Mouse (Mus musculus) kidney, postnatal 0 days (tissue): ENCODE results near the gene Cobl. TPM values are rescaled to one million over a fixed set of nuclear protein-coding genes. Genes with fewer than 3 reads are reported as not detected.

ENCODE experiments used
- ATAC-seq: fragments of 200-750 bp; cut with Nextera tagmentation; replicated peaks from 2 replicates; pipeline ENCODE4 v1.8.0; 2017; ENCODE audit warnings: low read depth, moderate number of reproducible peaks, moderate TSS enrichment, moderate library complexity; ENCODE audit not compliant: low FRiP score
- DNase-seq: peaks from one replicate; pipeline ENCODE4 v3.0.0-alpha.2; 2016; ENCODE audit warnings: low spot score
- H3K27ac ChIP-seq: fragments of 300-500 bp; sonication (generic); 2 replicates; pipeline ENCODE4 v1.5.1; 2014; ENCODE audit warnings: mild to moderate bottlenecking
- H3K27me3 ChIP-seq: fragments of 300-500 bp; sonication (generic); 2 replicates; pipeline ENCODE4 v1.6.1; 2014; ENCODE audit warnings: low read length, mixed read lengths; ENCODE audit not compliant: insufficient read depth
- H3K36me3 ChIP-seq: fragments of 300-500 bp; sonication (generic); 2 replicates; pipeline ENCODE4 v1.6.1; 2014; ENCODE audit warnings: low read length, mixed read lengths; ENCODE audit not compliant: insufficient read depth
- H3K4me1 ChIP-seq: fragments of 300-500 bp; sonication (generic); replicated peaks from 2 replicates; pipeline ENCODE4 v1.6.1; 2014; ENCODE audit warnings: antibody characterized with exemption, low read length, mixed read lengths; ENCODE audit not compliant: insufficient read depth
- H3K4me2 ChIP-seq: fragments of 300-500 bp; sonication (generic); 2 replicates; pipeline ENCODE4 v1.6.1; 2014; ENCODE audit warnings: mild to moderate bottlenecking, low read length, moderate library complexity, mixed read lengths
- H3K4me3 ChIP-seq: fragments of 300-500 bp; sonication (generic); replicated peaks from 2 replicates; pipeline ENCODE4 v1.5.1; 2014; ENCODE audit warnings: low read depth, low read length
- H3K9ac ChIP-seq: fragments of 300-500 bp; sonication (generic); 2 replicates; pipeline ENCODE4 v1.6.1; 2014; ENCODE audit warnings: low read depth, low read length
- H3K9me3 ChIP-seq: fragments of 300-500 bp; sonication (generic); replicated peaks from 2 replicates; pipeline ENCODE4 v1.6.1; 2016; ENCODE audit warnings: low read length, inconsistent platforms, mixed read lengths
- CTCF ChIP-seq: IDR thresholded peaks from 2 replicates; pipeline ENCODE4 v1.5.1; 2016; ENCODE audit warnings: antibody characterized with exemption, low read depth, mild to moderate bottlenecking, moderate library complexity
- WGBS: fragments of 180-500 bp; shearing (Covaris S2); extraction: QIAGEN DNeasy Blood & Tissue Kit; methylation state at CpG from one replicate; pipeline ENCODE4 v1.1.7; 2014; 5-methylcytosine and 5-hydroxymethylcytosine counted together
- polyA plus RNA-seq: library from polyadenylated mRNA; unstranded; fragments of >200 nt; fragmentation: Nextera tagmentation; extraction: Ambion mirVana; gene quantifications from 2 replicates; pipeline ENCODE4 v1.2.1, GENCODE M21; 2015

Cobl gene
- polyA plus RNA-seq, 1 experiment from 2014 or later, result 8.1 TPM

DNA sequence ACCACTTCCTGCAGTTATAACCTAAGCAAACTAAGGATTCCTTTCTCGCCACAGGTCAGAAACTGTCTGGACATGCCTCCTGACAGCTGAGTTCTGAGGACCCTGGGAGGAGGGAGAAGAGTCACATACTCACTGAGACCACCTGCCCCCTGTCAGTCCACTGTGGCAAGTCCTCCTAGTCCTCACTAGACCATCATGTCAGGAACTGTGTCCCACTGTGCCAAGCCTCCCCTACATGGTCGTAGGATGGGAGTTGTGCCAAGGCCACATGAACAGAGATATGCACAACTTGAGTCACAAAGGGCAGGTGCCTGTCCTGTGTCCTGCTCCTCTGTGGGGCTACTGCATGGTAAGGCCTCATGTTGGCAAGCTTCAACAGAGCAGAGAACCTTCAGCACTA, 6.4 kb downstream of the Cobl start:
- H3K9me3 ChIP-seq, result no peaks in the 10 kb centered on the region
- DNase-seq (no peak), ATAC-seq (no peak)
- WGBS, result 75% methylated on average over 2 of the region's 2 CpGs
- H3K27me3 ChIP-seq, result no peaks in the 10 kb centered on the region
- H3K4me2 ChIP-seq, result no peak overlapping the region
- H3K4me3 ChIP-seq, result no peak overlapping the region
- H3K27ac ChIP-seq, result no peak overlapping the region
- H3K4me1 ChIP-seq, result no peaks in the 10 kb centered on the region
- H3K9ac ChIP-seq, result no peak overlapping the region
- no peaks in the 10 kb centered on the region for H3K36me3 ChIP-seq
- TF ChIP-seq CTCF, result no peak

- Histone ChIP-seq H3K4me2 (no peak overlapping the region), H3K4me1 (no peaks in the 10 kb centered on the region), H3K27me3 (no peaks in the 10 kb centered on the region), H3K9ac (no peak overlapping the region), H3K9me3 (no peaks in the 10 kb centered on the region), H3K36me3 (no peaks in the 10 kb centered on the region), H3K27ac (no peak overlapping the region), H3K4me3 (no peak overlapping the region)
- WGBS, result 85% methylated on average over 3 of the region's 3 CpGs
- no peak for DNase-seq
- no peak for TF ChIP-seq CTCF
- no peak for ATAC-seq
Observed at GRCm38 (mm10) chr11:12448101-12448500, 16.7 kb downstream of the Cobl start.

- DNase-seq (no peak), ATAC-seq (no peak)
- H3K9ac ChIP-seq, result no peak overlapping the region
- no peaks in the 10 kb centered on the region for H3K4me1 ChIP-seq
- no peak overlapping the region for H3K4me3 ChIP-seq
- H3K4me2 ChIP-seq, result no peak overlapping the region
- H3K27me3 ChIP-seq, result no peaks in the 10 kb centered on the region
- no peaks in the 10 kb centered on the region for H3K36me3 ChIP-seq
- no peak for TF ChIP-seq CTCF
- 57% methylated on average over 2 of the region's 2 CpGs for WGBS
- H3K9me3 ChIP-seq, result no peaks in the 10 kb centered on the region
- H3K27ac ChIP-seq, result no peak overlapping the region
Observed at GRCm38 (mm10) chr11:12445222-12445621, 19.5 kb downstream of the Cobl start.

GRCm38 (mm10) chr11:12444215-12444614, 20.5 kb downstream of the Cobl start:
- Histone ChIP-seq H3K36me3 (no peaks in the 10 kb centered on the region), H3K9me3 (no peaks in the 10 kb centered on the region), H3K9ac (no peak overlapping the region), H3K4me2 (no peak overlapping the region), H3K4me1 (no peaks in the 10 kb centered on the region), H3K4me3 (no peak overlapping the region), H3K27me3 (no peaks in the 10 kb centered on the region), H3K27ac (no peak overlapping the region)
- TF ChIP-seq CTCF, result no peak
- 65% methylated on average over 2 of the region's 2 CpGs for WGBS
- no peak for DNase-seq
- ATAC-seq, result no peak

- ATAC-seq (no peak), DNase-seq (no peak)
- no peaks in the 10 kb centered on the region for H3K4me1 ChIP-seq
- no peak overlapping the region for H3K4me2 ChIP-seq
- H3K36me3 ChIP-seq, result no peaks in the 10 kb centered on the region
- H3K9me3 ChIP-seq, result no peaks in the 10 kb centered on the region
- no peak overlapping the region for H3K27ac ChIP-seq
- no peak overlapping the region for H3K4me3 ChIP-seq
- H3K9ac ChIP-seq, result no peak overlapping the region
- TF ChIP-seq CTCF, result no peak
- 74% methylated on average over 4 of the region's 4 CpGs for WGBS
- no peaks in the 10 kb centered on the region for H3K27me3 ChIP-seq
Observed at GRCm38 (mm10) chr11:12443614-12444013, 21.1 kb downstream of the Cobl start.

DNA sequence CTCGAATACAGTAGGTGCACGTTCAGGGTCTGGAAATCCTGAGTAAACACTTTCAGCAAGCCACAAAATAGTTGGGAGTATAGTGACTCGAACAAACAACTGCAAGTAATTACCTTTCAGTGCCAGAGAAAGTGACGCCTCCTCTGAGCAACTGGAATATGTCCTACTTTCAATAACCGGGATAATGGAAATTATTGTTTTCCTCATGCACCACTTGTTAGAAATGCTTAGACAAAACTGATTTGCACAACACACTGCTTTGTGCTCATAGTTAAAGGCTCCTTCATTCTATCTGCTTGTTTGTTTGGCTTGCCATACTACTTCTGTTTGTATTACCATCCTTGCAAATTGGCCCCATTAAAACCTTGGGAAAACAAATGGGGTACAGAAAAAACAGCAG, 21.6 kb downstream of the Cobl start:
- 72% methylated on average over 5 of the region's 5 CpGs for WGBS
- ATAC-seq, result no peak

DNA sequence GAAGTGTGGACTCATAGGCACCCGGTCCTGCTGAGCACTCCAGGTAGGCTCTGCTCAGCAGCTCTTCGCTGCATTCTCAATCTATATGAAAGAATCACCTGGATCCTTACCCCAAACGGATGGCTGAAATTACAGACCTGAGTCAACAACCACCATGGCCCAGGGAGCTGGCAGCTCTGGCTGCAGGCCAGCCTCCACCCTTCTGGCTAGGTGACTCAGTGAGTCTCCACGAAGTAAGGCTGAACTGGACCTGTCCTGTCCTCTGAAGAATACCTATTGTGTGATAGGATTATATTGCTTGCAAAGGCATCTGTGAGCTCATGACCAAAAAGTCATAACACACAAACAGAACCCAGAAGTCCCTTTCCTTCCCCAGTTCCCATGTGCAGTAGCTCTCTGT, 22.5 kb downstream of the Cobl start:
- DNase-seq, result no peak
- WGBS, result 82% methylated on average over 4 of the region's 4 CpGs
- no peak for TF ChIP-seq CTCF

More for the DNA sequence above, 21.6 kb downstream of the Cobl start:
- Histone ChIP-seq H3K4me3 (no peak overlapping the region), H3K36me3 (no peaks in the 10 kb centered on the region), H3K9me3 (no peaks in the 10 kb centered on the region), H3K27ac (no peak overlapping the region), H3K4me1 (no peaks in the 10 kb centered on the region), H3K4me2 (no peak overlapping the region), H3K27me3 (no peaks in the 10 kb centered on the region), H3K9ac (no peak overlapping the region)
- no peak for DNase-seq
- no peak for TF ChIP-seq CTCF

More for the DNA sequence above, 22.5 kb downstream of the Cobl start:
- no peaks in the 10 kb centered on the region for H3K9me3 ChIP-seq
- H3K27me3 ChIP-seq, result no peaks in the 10 kb centered on the region
- no peak overlapping the region for H3K27ac ChIP-seq
- H3K9ac ChIP-seq, result no peak overlapping the region
- H3K4me1 ChIP-seq, result no peaks in the 10 kb centered on the region
- no peak overlapping the region for H3K4me2 ChIP-seq
- no peak for ATAC-seq
- H3K4me3 ChIP-seq, result no peak overlapping the region
- no peaks in the 10 kb centered on the region for H3K36me3 ChIP-seq
